Mouse (Mus musculus): ENCODE data around the gene Zswim3. TPM values are rescaled to one million over a fixed set of nuclear protein-coding genes. Genes with fewer than 3 reads are reported as not detected.
"Not testable (repeated sequence)": the region's sequence is repeated elsewhere in the genome, so short reads cannot be mapped to it uniquely, and the experiment has no call there.

The Zswim3 gene
- total and polyA plus RNA-seq, 2 experiments from 2014 or later: 5.2 to 6.7 TPM

- H3K4me1 ChIP-seq (ENCODE audit: insufficient read depth): no peaks in the 10 kb centered on the region
- WGBS: 59% methylated on average over 3 of the region's 3 CpGs
- H3K9ac ChIP-seq: no peak overlapping the region
- H3K4me3 ChIP-seq (ENCODE audit: low read depth, low read length): no peak overlapping the region
- ATAC-seq (no peak), DNase-seq (no peak)
- peak; percentile 49; the same call in 1 of the 2 replicates for TF ChIP-seq CTCF (IDR thresholded peaks at IDR 0.05; ENCODE audit: low read depth)
- no peak overlapping the region for H3K27ac ChIP-seq (ENCODE audit: low read depth, low read length)
- H3K36me3 ChIP-seq (ENCODE audit: insufficient read depth): no peaks in the 10 kb centered on the region
- no peaks in the 10 kb centered on the region for H3K27me3 ChIP-seq (ENCODE audit: insufficient read depth, low read length)
- H3K4me2 ChIP-seq (ENCODE audit: low read depth): no peak overlapping the region
- H3K9me3 ChIP-seq (ENCODE audit: low read length): no peaks in the 10 kb centered on the region
Observed at GRCm38 (mm10) chr2:164845782-164846181, 40.9 kb downstream of the Zswim3 start.

GRCm38 (mm10) chr2:164850061-164850460 is 45.2 kb downstream of the Zswim3 start:
- DNase-seq: no peak
- ATAC-seq: no peak
- no peak overlapping the region for H3K4me3 ChIP-seq (ENCODE audit: low read depth, low read length)
- no peaks in the 10 kb centered on the region for H3K4me1 ChIP-seq (ENCODE audit: insufficient read depth)
- no peak overlapping the region for H3K4me2 ChIP-seq (ENCODE audit: low read depth)
- no peaks in the 10 kb centered on the region for H3K36me3 ChIP-seq (ENCODE audit: insufficient read depth)
- no peak overlapping the region for H3K9ac ChIP-seq
- H3K9me3 ChIP-seq (ENCODE audit: low read length): no peaks in the 10 kb centered on the region
- no peak for TF ChIP-seq CTCF (IDR thresholded peaks at IDR 0.05; ENCODE audit: low read depth)
- H3K27ac ChIP-seq (ENCODE audit: low read depth, low read length): no peak overlapping the region
- no peaks in the 10 kb centered on the region; the same call in 1 of the 2 replicates for H3K27me3 ChIP-seq (ENCODE audit: insufficient read depth, low read length)
- WGBS: 85% methylated on average over 8 of the region's 8 CpGs

GRCm38 (mm10) chr2:164855572-164855971 is 50.7 kb downstream of the Zswim3 start:
- H3K36me3 ChIP-seq (ENCODE audit: insufficient read depth); ATAC-seq; H3K27ac ChIP-seq (ENCODE audit: low read depth, low read length); H3K9me3 ChIP-seq (ENCODE audit: low read length); DNase-seq; H3K4me3 ChIP-seq (ENCODE audit: low read depth, low read length); H3K9ac ChIP-seq: not testable (repeated sequence)
- 73% methylated on average over 5 of the region's 5 CpGs for WGBS
- H3K4me2 ChIP-seq (ENCODE audit: low read depth): 0 out of 2 replicates have a peak overlapping the region, but pooled peaks have one; percentile 81
- H3K4me1 ChIP-seq (ENCODE audit: insufficient read depth): 0 out of 2 replicates have a peak, but pooled peaks cover 14% of the 10 kb centered on the region
- peaks cover 21% of the 10 kb centered on the region for H3K27me3 ChIP-seq (ENCODE audit: insufficient read depth, low read length)

GRCm38 (mm10) chr2:164856309-164857100 is 51.6 kb downstream of the Zswim3 start:
- H3K9ac ChIP-seq: peak overlapping the region; percentile 40; the same call in 1 of the 2 replicates
- no peaks in the 10 kb centered on the region for H3K9me3 ChIP-seq (ENCODE audit: low read length)
- H3K4me3 ChIP-seq (ENCODE audit: low read depth, low read length): peak overlapping the region; percentile 38
- no peak for TF ChIP-seq CTCF (IDR thresholded peaks at IDR 0.05; ENCODE audit: low read depth)
- 0 out of 2 replicates have a peak, but pooled peaks cover 14% of the 10 kb centered on the region for H3K4me1 ChIP-seq (ENCODE audit: insufficient read depth)
- peak overlapping the region; percentile 81 for H3K4me2 ChIP-seq (ENCODE audit: low read depth)
- H3K27ac ChIP-seq (ENCODE audit: low read depth, low read length): no peak overlapping the region
- ATAC-seq (peak; percentile 24; the same call in 1 of the 2 replicates), DNase-seq (no peak)
- peaks cover 21% of the 10 kb centered on the region for H3K27me3 ChIP-seq (ENCODE audit: insufficient read depth, low read length)
- WGBS: 2% methylated on average over 42 of the region's 42 CpGs
- H3K36me3 ChIP-seq (ENCODE audit: insufficient read depth): no peaks in the 10 kb centered on the region

GRCm38 (mm10) chr2:164857101-164857821 is 52.4 kb downstream of the Zswim3 start, which contains the start of gene Pltp:
Gene Pltp (minus strand): TSS chr2:164857711.
- H3K9ac ChIP-seq: peak within 1 kb of the TSS; percentile 40; the same call in 1 of the 2 replicates
- no peaks in the 10 kb centered on the region for H3K9me3 ChIP-seq (ENCODE audit: low read length)
- 2% methylated on average over 45 of the region's 47 CpGs for WGBS
- no peaks in the 10 kb centered on the region for H3K36me3 ChIP-seq (ENCODE audit: insufficient read depth)
- peaks cover 21% of the 10 kb centered on the region for H3K27me3 ChIP-seq (ENCODE audit: insufficient read depth, low read length)
- peak within 1 kb of the TSS; percentile 81 for H3K4me2 ChIP-seq (ENCODE audit: low read depth)
- no peak for TF ChIP-seq CTCF (IDR thresholded peaks at IDR 0.05; ENCODE audit: low read depth)
- H3K4me3 ChIP-seq (ENCODE audit: low read depth, low read length): peak within 1 kb of the TSS; percentile 38
- H3K27ac ChIP-seq (ENCODE audit: low read depth, low read length): no peak within 1 kb of the TSS
- ATAC-seq: peak; percentile 82
- H3K4me1 ChIP-seq (ENCODE audit: insufficient read depth): 0 out of 2 replicates have a peak, but pooled peaks cover 14% of the 10 kb centered on the region
- peak; percentile 65 for DNase-seq

- Histone ChIP-seq H3K36me3 (ENCODE audit: insufficient read depth) (no peaks in the 10 kb centered on the region), H3K4me2 (ENCODE audit: low read depth) (peak overlapping the region; percentile 81), H3K27me3 (ENCODE audit: insufficient read depth, low read length) (peaks cover 21% of the 10 kb centered on the region), H3K9ac (no peak overlapping the region), H3K27ac (ENCODE audit: low read depth, low read length) (no peak overlapping the region), H3K4me1 (ENCODE audit: insufficient read depth) (0 out of 2 replicates have a peak, but pooled peaks cover 14% of the 10 kb centered on the region), H3K9me3 (ENCODE audit: low read length) (no peaks in the 10 kb centered on the region), H3K4me3 (ENCODE audit: low read depth, low read length) (peak overlapping the region; percentile 38)
- WGBS: 3% methylated on average over 19 of the region's 19 CpGs
- DNase-seq (no peak), ATAC-seq (no peak)
- TF ChIP-seq CTCF (IDR thresholded peaks at IDR 0.05; ENCODE audit: low read depth): no peak
Observed at GRCm38 (mm10) chr2:164857842-164858553, 53.1 kb downstream of the Zswim3 start.
